Mouse (Mus musculus) hindbrain, postnatal 0 days (tissue): ENCODE measurements at regions not wholly inside any gene's neighbourhood (a gene's known extent, or its start where the extent isn't known, plus 50 kb on each side); places are given as distances from the start of the nearest gene placed in this dataset.

Experiments
- ATAC-seq: fragments of 200-750 bp; cut with Nextera tagmentation; 2 replicates; pipeline ENCODE4 v1.8.0; 2017; ENCODE audit warnings: mild to moderate bottlenecking, moderate TSS enrichment, moderate library complexity
- DNase-seq: peaks from one replicate; pipeline ENCODE4 v3.0.0-alpha.2; 2015; ENCODE audit warnings: low spot score
- H3K27ac ChIP-seq: fragments of 300-500 bp; sonication (generic); 2 replicates; pipeline ENCODE4 v1.5.1; 2014; ENCODE audit warnings: mild to moderate bottlenecking
- H3K27me3 ChIP-seq: fragments of 300-500 bp; sonication (generic); 2 replicates; pipeline ENCODE4 v1.6.1; 2014; ENCODE audit warnings: low read length, mixed read lengths; ENCODE audit not compliant: insufficient read depth
- H3K36me3 ChIP-seq: fragments of 300-500 bp; sonication (generic); 2 replicates; pipeline ENCODE4 v1.6.1; 2014; ENCODE audit warnings: low read length, mixed read lengths; ENCODE audit not compliant: insufficient read depth
- H3K4me1 ChIP-seq: fragments of 300-500 bp; sonication (generic); 2 replicates; pipeline ENCODE4 v1.6.1; 2014; ENCODE audit warnings: antibody characterized with exemption, low read length, mixed read lengths; ENCODE audit not compliant: insufficient read depth
- H3K4me2 ChIP-seq: fragments of 300-500 bp; sonication (generic); 2 replicates; pipeline ENCODE4 v1.6.1; 2014; ENCODE audit warnings: low read depth, mild to moderate bottlenecking, low read length, moderate library complexity, mixed read lengths
- H3K4me3 ChIP-seq: fragments of 300-500 bp; sonication (generic); 2 replicates; pipeline ENCODE4 v1.5.1; 2014; ENCODE audit warnings: low read length
- H3K9ac ChIP-seq: fragments of 300-500 bp; sonication (generic); replicated peaks from 2 replicates; pipeline ENCODE4 v1.6.1; 2014; ENCODE audit warnings: mild to moderate bottlenecking, low read length, moderate library complexity, mixed read lengths
- H3K9me3 ChIP-seq: fragments of 300-500 bp; sonication (generic); 2 replicates; pipeline ENCODE4 v1.6.1; 2016; ENCODE audit warnings: low read length, mixed read lengths
- CTCF ChIP-seq: IDR thresholded peaks from 2 replicates; pipeline ENCODE4 v1.5.1; 2016; ENCODE audit warnings: antibody characterized with exemption, control low read depth, low read depth
- WGBS: fragments of 180-500 bp; shearing (Covaris S2); extraction: QIAGEN DNeasy Blood & Tissue Kit; methylation state at CpG from one replicate; pipeline ENCODE4 v1.1.7; 2014; 5-methylcytosine and 5-hydroxymethylcytosine counted together

- Histone ChIP-seq H3K27me3 (no peaks in the 10 kb centered on the region), H3K4me2 (no peak overlapping the region), H3K9ac (no peak overlapping the region), H3K4me3 (no peak overlapping the region), H3K27ac (no peak overlapping the region), H3K36me3 (no peaks in the 10 kb centered on the region), H3K9me3 (no peaks in the 10 kb centered on the region), H3K4me1 (no peaks in the 10 kb centered on the region)
- 75% methylated on average over 9 of the region's 9 CpGs for WGBS
- no peak for TF ChIP-seq CTCF
- ATAC-seq (no peak), DNase-seq (no peak)
These were observed 50.8 kb upstream of the Elk3 start for GRCm38 (mm10) chr10:93361654-93362195.

GRCm38 (mm10) chr10:93364108-93364793, 53.3 kb upstream of the Elk3 start:
- DNase-seq = no peak
- H3K4me1 ChIP-seq = no peaks in the 10 kb centered on the region
- no peaks in the 10 kb centered on the region for H3K9me3 ChIP-seq
- no peaks in the 10 kb centered on the region for H3K36me3 ChIP-seq
- H3K4me2 ChIP-seq = no peak overlapping the region
- no peak overlapping the region for H3K27ac ChIP-seq
- 46% methylated on average over 3 of the region's 3 CpGs for WGBS
- H3K9ac ChIP-seq = no peak overlapping the region
- no peaks in the 10 kb centered on the region for H3K27me3 ChIP-seq
- no peak for ATAC-seq
- TF ChIP-seq CTCF = no peak
- H3K4me3 ChIP-seq = no peak overlapping the region

- Histone ChIP-seq H3K4me3 (no peak overlapping the region), H3K9ac (no peak overlapping the region), H3K36me3 (no peaks in the 10 kb centered on the region), H3K4me2 (no peak overlapping the region), H3K9me3 (no peaks in the 10 kb centered on the region), H3K27ac (no peak overlapping the region), H3K4me1 (no peaks in the 10 kb centered on the region), H3K27me3 (no peaks in the 10 kb centered on the region)
- WGBS = 75% methylated on average over 7 of the region's 7 CpGs
- DNase-seq (no peak), ATAC-seq (no peak)
- no peak for TF ChIP-seq CTCF
These were observed 53.9 kb upstream of the Elk3 start for GRCm38 (mm10) chr10:93364881-93365280.

- TF ChIP-seq CTCF = no peak
- H3K4me2 ChIP-seq = no peak overlapping the region
- H3K4me3 ChIP-seq = no peak overlapping the region
- no peaks in the 10 kb centered on the region for H3K9me3 ChIP-seq
- H3K27ac ChIP-seq = no peak overlapping the region
- WGBS = 73% methylated on average over 6 of the region's 6 CpGs
- ATAC-seq (no peak), DNase-seq (no peak)
- H3K36me3 ChIP-seq = no peaks in the 10 kb centered on the region
- no peaks in the 10 kb centered on the region for H3K4me1 ChIP-seq
- H3K27me3 ChIP-seq = no peaks in the 10 kb centered on the region
- H3K9ac ChIP-seq = no peak overlapping the region
These were observed 54.4 kb upstream of the Elk3 start for GRCm38 (mm10) chr10:93365318-93365717.

- ATAC-seq (0 out of 2 replicates have a peak, but pooled peaks have one; percentile 10), DNase-seq (no peak)
- no peak for TF ChIP-seq CTCF
- Histone ChIP-seq H3K9me3 (no peaks in the 10 kb centered on the region), H3K27ac (no peak overlapping the region), H3K4me1 (no peaks in the 10 kb centered on the region), H3K4me2 (no peak overlapping the region), H3K9ac (no peak overlapping the region), H3K36me3 (no peaks in the 10 kb centered on the region), H3K27me3 (no peaks in the 10 kb centered on the region), H3K4me3 (no peak overlapping the region)
- 85% methylated on average over 5 of the region's 5 CpGs for WGBS
These were observed 54.9 kb upstream of the Elk3 start for GRCm38 (mm10) chr10:93365824-93366223.

- Histone ChIP-seq H3K9me3 (no peaks in the 10 kb centered on the region), H3K4me1 (0 out of 2 replicates have a peak, but pooled peaks cover 4% of the 10 kb centered on the region), H3K9ac (no peak overlapping the region), H3K36me3 (no peaks in the 10 kb centered on the region), H3K4me3 (no peak overlapping the region), H3K27me3 (no peaks in the 10 kb centered on the region), H3K27ac (no peak overlapping the region), H3K4me2 (no peak overlapping the region)
- no peak for TF ChIP-seq CTCF
- ATAC-seq (no peak), DNase-seq (no peak)
- 73% methylated on average over 3 of the region's 3 CpGs for WGBS
These were observed 58.8 kb upstream of the Elk3 start for GRCm38 (mm10) chr10:93369737-93370136.

GRCm38 (mm10) chr10:93370331-93370730, 59.4 kb upstream of the Elk3 start:
- no peaks in the 10 kb centered on the region for H3K27me3 ChIP-seq
- no peaks in the 10 kb centered on the region for H3K36me3 ChIP-seq
- H3K4me3 ChIP-seq = no peak overlapping the region
- 82% methylated on average over 6 of the region's 6 CpGs for WGBS
- H3K4me2 ChIP-seq = no peak overlapping the region
- H3K4me1 ChIP-seq = 0 out of 2 replicates have a peak, but pooled peaks cover 4% of the 10 kb centered on the region
- DNase-seq = no peak
- H3K27ac ChIP-seq = no peak overlapping the region
- ATAC-seq = no peak
- H3K9ac ChIP-seq = no peak overlapping the region
- TF ChIP-seq CTCF = no peak
- no peaks in the 10 kb centered on the region for H3K9me3 ChIP-seq
